Mouse (Mus musculus) MEL (cell line): ENCODE results near the gene Cbx5. TPM values are rescaled to one million over a fixed set of nuclear protein-coding genes. Genes with fewer than 3 reads are reported as not detected.

ENCODE experiments used
- DNase-seq: peaks from one replicate; pipeline ENCODE4 v3.0.0; 2011; ENCODE audit warnings: low read depth, low spot score
- H3K27ac ChIP-seq: 2 replicates; pipeline ENCODE4 v1.5.1; 2012; ENCODE audit warnings: low read depth, mild to moderate bottlenecking, control low read depth, low read length, moderate library complexity; ENCODE audit not compliant: control insufficient read depth
- H3K27me3 ChIP-seq, 2 experiments: fragments of 150-350 bp in 1 of 2; sonication (generic) in 1 of 2; 2 replicates each; pipeline ENCODE4 v1.6.1; 2012; ENCODE audit warnings: low read length in 2 of 2, mild to moderate bottlenecking in 2 of 2, improper control_type of control experiment in 1 of 2, moderate library complexity in 1 of 2; ENCODE audit not compliant: insufficient read depth in 2 of 2, control insufficient read depth in 1 of 2
- H3K36me3 ChIP-seq, 2 experiments: 2 replicates each; pipeline ENCODE4 v1.6.1; 2012 to 2014; ENCODE audit warnings: low read length in 2 of 2, improper control_type of control experiment in 1 of 2, inconsistent platforms in 1 of 2, mild to moderate bottlenecking in 1 of 2; ENCODE audit not compliant: insufficient read depth in 2 of 2, control insufficient read depth in 1 of 2
- H3K4me1 ChIP-seq, 2 experiments: fragments of 150-350 bp in 1 of 2; sonication (generic) in 1 of 2; 2 replicates each; pipeline ENCODE4 v1.6.1; 2012; ENCODE audit warnings: low read length in 2 of 2, improper control_type of control experiment in 1 of 2, mild to moderate bottlenecking in 1 of 2; ENCODE audit not compliant: insufficient read depth in 2 of 2, control insufficient read depth in 1 of 2
- H3K4me3 ChIP-seq, 2 experiments: fragments of 150-350 bp in 1 of 2; sonication (generic) in 1 of 2; 2 replicates each; pipeline ENCODE4 v1.5.1; 2012; ENCODE audit warnings: low read depth in 2 of 2, low read length in 2 of 2, mild to moderate bottlenecking in 2 of 2, moderate library complexity in 2 of 2, control low read depth in 1 of 2, improper control_type of control experiment in 1 of 2; ENCODE audit not compliant: control insufficient read depth in 1 of 2, insufficient read depth in 1 of 2
- H3K79me2 ChIP-seq: 2 replicates; pipeline ENCODE4 v1.6.1; 2012; ENCODE audit warnings: mild to moderate bottlenecking, low read length, moderate library complexity; ENCODE audit not compliant: control insufficient read depth, poor library complexity, insufficient read depth
- H3K9ac ChIP-seq: 2 replicates; pipeline ENCODE4 v1.6.1; 2012; ENCODE audit warnings: low read depth, mild to moderate bottlenecking, control low read depth, low read length, moderate library complexity; ENCODE audit not compliant: control insufficient read depth, poor library complexity, severe bottlenecking
- H3K9me3 ChIP-seq: fragments of 150-350 bp; sonication (generic); replicated peaks from 2 replicates; pipeline ENCODE4 v1.6.1; 2012; ENCODE audit warnings: mild to moderate bottlenecking, low read length, improper control_type of control experiment, moderate library complexity; ENCODE audit not compliant: insufficient read depth
- BHLHE40 ChIP-seq: IDR thresholded peaks from 2 replicates; pipeline ENCODE4 v1.6.1; 2012; ENCODE audit warnings: low read depth, mild to moderate bottlenecking, inconsistent platforms, low read length, improper control_type of control experiment, borderline replicate concordance
- CTCF ChIP-seq, 3 experiments: IDR thresholded peaks in 2 of 3; conservative IDR thresholded peaks in 1 of 3; 2 replicates each; pipeline ENCODE4 v1.5.1; 2011 to 2012; ENCODE audit warnings: low read length in 3 of 3, low read depth in 2 of 3, mild to moderate bottlenecking in 2 of 3, improper control_type of control experiment in 1 of 3, inconsistent platforms in 1 of 3, mixed read lengths in 1 of 3, moderate library complexity in 1 of 3; ENCODE audit not compliant: control insufficient read depth in 1 of 3, insufficient read depth in 1 of 3, poor library complexity in 1 of 3, severe bottlenecking in 1 of 3
- ELF1 ChIP-seq: IDR thresholded peaks from 2 replicates; pipeline ENCODE4 v1.6.1; 2014; ENCODE audit warnings: low read depth, mild to moderate bottlenecking, inconsistent platforms, low read length, improper control_type of control experiment, moderate library complexity
- EP300 ChIP-seq, 2 experiments: IDR thresholded peaks; 2 replicates each; pipeline ENCODE4 v1.6.1; 2011; ENCODE audit warnings: improper control_type of control experiment in 2 of 2, low read length in 2 of 2, low read depth in 1 of 2, mild to moderate bottlenecking in 1 of 2
- GABPA ChIP-seq: IDR thresholded peaks from 2 replicates; pipeline ENCODE4 v1.6.1; 2012; ENCODE audit warnings: low read depth, mild to moderate bottlenecking, inconsistent platforms, low read length, improper control_type of control experiment, moderate library complexity
- GATA1 ChIP-seq: IDR thresholded peaks from 2 replicates; pipeline ENCODE4 v1.6.1; 2011; ENCODE audit warnings: low read depth, low read length, improper control_type of control experiment
- HCFC1 ChIP-seq: IDR thresholded peaks from 2 replicates; pipeline ENCODE4 v1.6.1; 2012; ENCODE audit warnings: low read depth, mild to moderate bottlenecking, inconsistent platforms, low read length, improper control_type of control experiment, moderate library complexity
- JUND ChIP-seq: IDR thresholded peaks from 2 replicates; pipeline ENCODE4 v1.6.1; 2011; ENCODE audit warnings: low read depth, mild to moderate bottlenecking, improper control_type of control experiment, low read length
- KAT2A ChIP-seq: conservative IDR thresholded peaks from 2 replicates; pipeline ENCODE4 v1.6.1; 2012; ENCODE audit warnings: low read depth, low read length, improper control_type of control experiment, inconsistent platforms
- MEF2A ChIP-seq: IDR thresholded peaks from 2 replicates; pipeline ENCODE4 v1.6.1; 2014; ENCODE audit warnings: low read depth, mild to moderate bottlenecking, inconsistent platforms, low read length, improper control_type of control experiment; ENCODE audit not compliant: poor library complexity, insufficient replicate concordance, severe bottlenecking; ENCODE audit errors: extremely low read depth
- MXI1 ChIP-seq: IDR thresholded peaks from 2 replicates; pipeline ENCODE4 v1.6.1; 2011; ENCODE audit warnings: mild to moderate bottlenecking, low read depth, low read length, improper control_type of control experiment
- MYB ChIP-seq: IDR thresholded peaks from 2 replicates; pipeline ENCODE4 v1.6.1; 2011; ENCODE audit warnings: mild to moderate bottlenecking, low read depth, low read length, improper control_type of control experiment
- NELFE ChIP-seq: IDR thresholded peaks from 2 replicates; pipeline ENCODE4 v1.6.1; 2011; ENCODE audit warnings: low read depth, low read length, improper control_type of control experiment
- NRF1 ChIP-seq: IDR thresholded peaks from 2 replicates; pipeline ENCODE4 v1.6.1; 2014; ENCODE audit warnings: low read depth, mild to moderate bottlenecking, inconsistent platforms, low read length, improper control_type of control experiment, moderate library complexity; ENCODE audit not compliant: poor library complexity, insufficient read depth, severe bottlenecking
- POLR2A ChIP-seq, 2 experiments: IDR thresholded peaks; 2 replicates each; pipeline ENCODE4 v1.6.1; 2011 to 2012; ENCODE audit warnings: low read length in 2 of 2, mild to moderate bottlenecking in 2 of 2, control low read depth in 1 of 2, improper control_type of control experiment in 1 of 2, low read depth in 1 of 2, moderate library complexity in 1 of 2; ENCODE audit not compliant: control insufficient read depth in 1 of 2, insufficient read depth in 1 of 2, poor library complexity in 1 of 2
- POLR2AphosphoS2 ChIP-seq: IDR thresholded peaks from 2 replicates; pipeline ENCODE4 v1.6.1; 2011; ENCODE audit warnings: low read length, improper control_type of control experiment
- RAD21 ChIP-seq: IDR thresholded peaks from 2 replicates; pipeline ENCODE4 v1.6.1; 2011; ENCODE audit warnings: mild to moderate bottlenecking, low read depth, low read length, improper control_type of control experiment
- RCOR1 ChIP-seq: IDR thresholded peaks from 2 replicates; pipeline ENCODE4 v1.6.1; 2012; ENCODE audit warnings: low read depth, mild to moderate bottlenecking, inconsistent platforms, low read length, improper control_type of control experiment
- SMC3 ChIP-seq: IDR thresholded peaks from 2 replicates; pipeline ENCODE4 v1.6.1; 2011; ENCODE audit warnings: low read depth, low read length, improper control_type of control experiment
- TCF12 ChIP-seq: IDR thresholded peaks from 2 replicates; pipeline ENCODE4 v1.6.1; 2014; ENCODE audit warnings: low read depth, mild to moderate bottlenecking, inconsistent platforms, low read length, improper control_type of control experiment, moderate library complexity
- UBTF ChIP-seq: IDR thresholded peaks from 2 replicates; pipeline ENCODE4 v1.6.1; 2012; ENCODE audit warnings: low read depth, mild to moderate bottlenecking, inconsistent platforms, low read length, improper control_type of control experiment, moderate library complexity, borderline replicate concordance; ENCODE audit not compliant: insufficient read depth
- USF2 ChIP-seq, 2 experiments: IDR thresholded peaks; 2 replicates each; pipeline ENCODE4 v1.6.1; 2011 to 2012; ENCODE audit warnings: improper control_type of control experiment in 2 of 2, low read length in 2 of 2, borderline replicate concordance in 1 of 2, inconsistent platforms in 1 of 2, low read depth in 1 of 2, mild to moderate bottlenecking in 1 of 2; ENCODE audit not compliant: insufficient read depth in 1 of 2
- ZC3H11A ChIP-seq: IDR thresholded peaks from 2 replicates; pipeline ENCODE4 v1.6.1; 2012; ENCODE audit warnings: low read depth, mild to moderate bottlenecking, inconsistent platforms, low read length, improper control_type of control experiment
- ZKSCAN1 ChIP-seq: IDR thresholded peaks from 2 replicates; pipeline ENCODE4 v1.6.1; 2012; ENCODE audit warnings: low read depth, mild to moderate bottlenecking, inconsistent platforms, low read length, improper control_type of control experiment, moderate library complexity
- ZMIZ1 ChIP-seq: IDR thresholded peaks from 2 replicates; pipeline ENCODE4 v1.6.1; 2012; ENCODE audit warnings: low read depth, mild to moderate bottlenecking, inconsistent platforms, low read length, improper control_type of control experiment, moderate library complexity
- ZNF384 ChIP-seq: IDR thresholded peaks from 2 replicates; pipeline ENCODE4 v1.6.1; 2012; ENCODE audit warnings: low read depth, mild to moderate bottlenecking, inconsistent platforms, low read length, improper control_type of control experiment
- polyA plus RNA-seq, 2 experiments: library from polyadenylated mRNA; stranded (reverse) in 1 of 2; unstranded in 1 of 2; fragments of >175 nt in 1 of 2; fragments of >200 nt in 1 of 2; gene quantifications; 2 replicates each; pipeline versions ENCODE4 v1.2.1 to v1.2.4; 2012; ENCODE audit warnings: low replicate concordance in 2 of 2, low read depth in 1 of 2; ENCODE audit not compliant: insufficient read length in 2 of 2, insufficient read depth in 1 of 2, missing spikeins in 1 of 2
- total RNA-seq: library from RNA; depleted of rRNA; stranded (reverse); fragments of 300-350 nt; gene quantifications from 2 replicates; pipeline ENCODE4 v1.2.3, GENCODE M21; 2012

Gene Cbx5
- total and polyA plus RNA-seq, 3 experiments, result 39.8 to 67.1 (median 42.4) TPM

DNA sequence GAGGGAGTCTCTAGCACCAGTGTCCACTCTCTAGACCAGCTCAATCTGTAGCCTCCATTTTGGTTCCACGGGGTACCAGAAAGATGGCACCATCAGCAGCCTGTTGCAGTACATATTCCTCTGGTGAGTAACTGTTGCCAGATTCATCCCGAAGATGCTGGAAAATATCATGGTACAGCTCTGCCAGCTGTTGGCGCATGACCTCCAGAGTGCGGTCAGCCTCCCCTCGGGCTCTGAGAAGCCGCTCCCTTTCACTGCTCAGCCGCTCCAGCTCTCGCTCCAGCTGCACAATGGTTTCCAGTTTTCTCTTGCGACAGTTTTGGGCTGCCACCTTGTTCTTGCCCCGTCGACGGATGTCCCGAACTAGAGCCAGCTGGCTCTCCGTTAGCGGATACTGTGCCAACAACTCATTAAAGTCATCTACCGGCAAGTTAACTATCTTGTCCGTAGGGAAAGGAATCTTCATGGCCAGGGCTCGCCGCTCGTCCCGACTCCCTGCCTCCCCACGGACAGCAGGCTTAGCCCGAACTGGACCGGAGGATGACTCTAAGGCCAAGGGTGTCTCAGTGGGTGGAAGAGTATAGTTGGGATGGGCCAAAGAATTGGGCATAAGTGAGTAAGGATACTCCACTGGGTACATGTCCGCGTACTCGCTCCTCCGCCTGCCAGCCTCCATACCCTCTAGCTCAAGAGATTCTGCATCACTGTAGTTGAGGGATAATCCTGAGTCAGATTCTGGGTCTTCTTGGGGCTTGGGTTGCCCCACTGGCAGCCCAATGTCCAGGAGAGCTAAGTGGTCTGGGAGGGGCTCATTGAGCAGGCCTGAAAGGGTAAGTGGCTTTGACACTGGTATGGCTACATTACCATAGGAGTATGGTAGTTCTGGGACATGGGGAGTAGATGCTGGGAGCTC, 9.0 kb upstream of the Cbx5 start:
- H3K9me3 ChIP-seq, result no peaks in the 10 kb centered on the region
- peak; percentile 31 for DNase-seq
- H3K4me3 ChIP-seq, result no peak overlapping the region
- no peak overlapping the region for H3K9ac ChIP-seq
- H3K36me3 ChIP-seq, result peaks cover 0 to 28% of the 10 kb centered on the region in 2 experiments
- TF ChIP-seq POLR2A (IDR thresholded peaks at IDR 0.05; ENCODE audit: control insufficient read depth in 1 of 2, insufficient read depth in 1 of 2, low read depth in 1 of 2, low read length in 2 of 2, poor library complexity in 1 of 2) (peak in 1 of 2 experiments; percentile 23; a peak in 1 of 4 replicates), TCF12 (no peak), RCOR1 (0 out of 2 replicates have a peak, but pooled peaks have one; percentile 12), POLR2AphosphoS2 (peak; percentile 15; the same call in 1 of the 2 replicates)
- TF ChIP-seq, all 39 proteins: peak for 3
- Histone ChIP-seq H3K27me3 (no peaks in the 10 kb centered on the region), H3K27ac (no peak overlapping the region), H3K4me1 (peaks cover 0 to 7% of the 10 kb centered on the region in 2 experiments; a peak in 3 of 4 replicates), H3K79me2 (peaks cover 39% of the 10 kb centered on the region)

DNA sequence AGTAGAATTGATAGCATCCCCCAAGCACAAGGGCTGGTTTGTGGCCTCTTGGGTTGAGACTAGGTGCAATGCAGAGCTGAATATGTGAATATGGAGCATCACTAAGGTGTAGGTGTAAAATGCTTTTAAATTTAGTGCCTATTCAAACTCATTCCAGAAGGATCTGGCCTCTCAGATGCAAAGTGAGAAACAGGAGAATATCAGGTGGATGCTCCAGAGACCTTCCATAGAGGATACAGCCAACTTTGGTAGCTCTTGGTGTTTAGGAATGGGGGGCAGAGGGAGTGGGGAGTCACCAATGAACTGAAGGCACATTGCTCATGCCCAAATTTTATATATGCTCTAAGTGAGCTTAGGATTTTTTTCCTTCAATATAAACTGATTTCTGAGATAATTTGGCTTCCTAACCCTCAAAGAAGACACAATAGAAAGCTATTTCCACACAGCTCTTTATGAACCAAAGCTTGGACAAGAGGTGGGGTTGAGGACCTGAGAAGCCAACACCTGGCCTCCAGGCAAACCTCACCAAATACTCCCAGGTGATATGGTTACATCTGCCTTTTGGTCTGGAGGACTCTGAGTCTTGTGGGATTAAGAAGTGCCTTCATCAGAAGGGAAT, 8.3 kb upstream of the Cbx5 start:
- Histone ChIP-seq H3K4me1 (peaks cover 0 to 7% of the 10 kb centered on the region in 2 experiments; a peak in 3 of 4 replicates), H3K27ac (no peak overlapping the region)
- no peak for TF ChIP-seq CTCF (IDR thresholded peaks at IDR 0.05 in 2 of 3, conservative IDR thresholded peaks at IDR 0.05 in 1 of 3; ENCODE audit: control insufficient read depth in 1 of 3, insufficient read depth in 1 of 3, low read depth in 2 of 3, low read length in 3 of 3, poor library complexity in 1 of 3, severe bottlenecking in 1 of 3)
- 0 out of 2 replicates have a peak, but pooled peaks have one; percentile 56 for TF ChIP-seq JUND
- TF ChIP-seq HCFC1, result no peak
- no peak; the same call in none of the 2 replicates for TF ChIP-seq SMC3
- TF ChIP-seq UBTF, result no peak
- TF ChIP-seq GATA1, result no peak
- no peak for TF ChIP-seq GABPA
- TF ChIP-seq ELF1, result no peak
- TF ChIP-seq MEF2A, result no peak
- TF ChIP-seq MXI1, result no peak
- TF ChIP-seq ZC3H11A, result no peak
- TF ChIP-seq ZMIZ1, result peak; percentile 86
- TF ChIP-seq ZKSCAN1, result no peak
- no peak for TF ChIP-seq USF2 (IDR thresholded peaks at IDR 0.05; ENCODE audit: borderline replicate concordance in 1 of 2, insufficient read depth in 1 of 2, low read depth in 1 of 2, low read length in 2 of 2)
- TF ChIP-seq TCF12, result no peak
- peak; percentile 39; the same call in 1 of the 2 replicates for TF ChIP-seq NELFE
- no peak for TF ChIP-seq NRF1
- TF ChIP-seq RAD21, result no peak
- TF ChIP-seq BHLHE40, result peak; percentile 40; the same call in 1 of the 2 replicates
- no peak for TF ChIP-seq ZNF384
- TF ChIP-seq MYB, result 0 out of 2 replicates have a peak, but pooled peaks have one; percentile 39
- TF ChIP-seq KAT2A, result no peak
- no peak for TF ChIP-seq RCOR1
- peak; percentile 96 for TF ChIP-seq POLR2AphosphoS2
- no peak for TF ChIP-seq EP300 (IDR thresholded peaks at IDR 0.05; ENCODE audit: low read depth in 1 of 2, low read length in 2 of 2)
- TF ChIP-seq POLR2A (IDR thresholded peaks at IDR 0.05; ENCODE audit: control insufficient read depth in 1 of 2, insufficient read depth in 1 of 2, low read depth in 1 of 2, low read length in 2 of 2, poor library complexity in 1 of 2), result peak in 1 of 2 experiments; percentile 57; a peak in 3 of 4 replicates

More for the DNA sequence above, 8.3 kb upstream of the Cbx5 start:
- H3K9ac ChIP-seq, result no peak overlapping the region
- peaks cover 39% of the 10 kb centered on the region for H3K79me2 ChIP-seq
- H3K9me3 ChIP-seq, result no peaks in the 10 kb centered on the region
- peaks cover 0 to 30% of the 10 kb centered on the region in 2 experiments for H3K36me3 ChIP-seq
- peak; percentile 63 for DNase-seq
- no peak overlapping the region for H3K4me3 ChIP-seq
- no peaks in the 10 kb centered on the region for H3K27me3 ChIP-seq
